Mouse (Mus musculus): ENCODE results near the gene Vmn1r129.
"Not testable (repeated sequence)": the region's sequence is repeated elsewhere in the genome, so short reads cannot be mapped to it uniquely, and the experiment has no call there.

The Vmn1r129 gene

DNA sequence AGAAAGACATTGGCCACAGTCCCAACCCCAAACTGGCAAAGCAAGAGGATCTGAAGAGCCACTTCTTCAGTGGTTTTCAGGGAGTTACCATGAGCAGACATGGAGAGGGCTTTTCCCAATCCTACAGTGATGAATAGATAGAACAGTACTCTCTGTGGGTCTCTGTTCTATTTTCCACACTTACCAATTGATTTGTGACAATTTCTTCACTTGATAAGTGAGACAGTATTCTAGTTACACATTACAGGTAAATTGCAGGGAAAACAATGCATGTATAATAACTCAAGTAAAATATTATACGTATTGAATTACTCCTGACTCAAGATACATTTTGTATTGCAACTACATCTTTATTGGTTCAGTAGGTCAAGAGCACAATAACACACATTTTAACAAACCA, at the start of gene Vmn1r129:
Gene Vmn1r129, minus strand, starts transcription at position 101 of the 400 bp plus-strand sequence.
- DNase-seq: not testable (repeated sequence)

DNA sequence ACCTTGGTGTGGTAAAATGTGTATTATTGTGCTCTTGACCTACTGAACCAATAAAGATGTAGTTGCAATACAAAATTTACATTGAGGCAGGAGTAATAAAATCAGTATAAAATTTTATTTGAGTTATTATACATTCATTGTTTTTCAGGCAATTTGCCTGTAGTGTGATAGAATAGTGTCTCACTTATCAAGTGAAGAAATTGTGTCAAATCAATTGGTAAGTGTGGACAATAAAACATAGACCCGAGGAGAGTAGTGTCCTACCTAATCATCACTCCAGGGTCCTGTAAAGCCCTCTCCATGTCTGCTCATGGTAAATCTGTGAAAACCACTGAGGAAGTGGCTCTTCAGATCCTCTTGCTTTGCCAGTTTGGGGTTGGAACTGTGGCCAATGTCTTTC, 12.0 kb downstream of the Vmn1r129 start, which contains the start of gene Vmn1r128:
Gene Vmn1r128, plus strand, starts transcription at position 301 of the 400 bp plus-strand sequence.
- not testable (repeated sequence) for DNase-seq

DNA sequence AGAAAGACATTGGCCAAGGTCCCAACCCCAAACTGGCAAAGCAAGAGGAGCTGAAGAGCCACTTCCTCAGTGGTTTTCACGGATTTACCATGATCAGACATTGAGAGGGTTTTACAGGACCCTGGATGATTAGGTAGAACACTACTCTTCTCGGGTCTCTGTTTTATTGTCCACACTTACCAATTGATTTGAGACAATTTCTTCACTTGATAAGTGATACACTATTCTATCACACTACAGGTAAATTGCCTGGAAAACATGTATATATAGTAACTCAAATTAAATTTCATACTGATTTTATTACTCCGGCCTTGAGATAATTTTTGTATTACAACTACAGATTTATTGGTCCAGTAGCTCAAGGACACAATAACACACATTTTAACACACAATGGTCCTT, 41.3 kb downstream of the Vmn1r129 start, which contains the start of gene Vmn1r127:
Gene Vmn1r127, minus strand, starts transcription at position 101 of the 400 bp plus-strand sequence.
- DNase-seq: not testable (repeated sequence)

Data from embryo, embryonic 11 days (tissue).